Mouse (Mus musculus) right cerebral cortex, adult 2 months (tissue): ENCODE results near the gene Tcf20.

Source experiments
- DNase-seq, 2 experiments: peaks; one replicate each; pipeline ENCODE4 v3.0.0; 2021 to 2022; ENCODE audit warnings: low spot score in 2 of 2

Gene Tcf20

DNA sequence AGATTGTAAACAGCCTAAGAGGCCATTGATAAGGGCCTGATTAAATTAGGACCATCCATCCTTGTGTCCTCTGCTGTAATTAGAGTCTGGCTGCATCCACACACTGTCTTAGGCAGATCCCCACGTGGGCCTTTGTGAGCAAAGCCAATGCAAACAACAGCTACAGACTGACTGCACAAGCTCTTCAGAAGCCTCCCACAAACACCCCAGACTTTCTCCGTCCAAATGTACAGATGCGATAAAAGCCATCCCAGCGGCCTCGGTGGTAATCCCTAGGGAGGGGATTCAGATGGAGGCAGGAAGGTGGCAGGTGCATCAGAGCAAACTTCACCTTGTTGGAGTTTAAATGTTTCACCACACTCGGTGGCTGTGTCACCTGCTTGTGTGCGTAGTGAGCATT lies 7.6 kb upstream of the Tcf20 start:
- peak; percentile 44 to 69 for DNase-seq

DNA sequence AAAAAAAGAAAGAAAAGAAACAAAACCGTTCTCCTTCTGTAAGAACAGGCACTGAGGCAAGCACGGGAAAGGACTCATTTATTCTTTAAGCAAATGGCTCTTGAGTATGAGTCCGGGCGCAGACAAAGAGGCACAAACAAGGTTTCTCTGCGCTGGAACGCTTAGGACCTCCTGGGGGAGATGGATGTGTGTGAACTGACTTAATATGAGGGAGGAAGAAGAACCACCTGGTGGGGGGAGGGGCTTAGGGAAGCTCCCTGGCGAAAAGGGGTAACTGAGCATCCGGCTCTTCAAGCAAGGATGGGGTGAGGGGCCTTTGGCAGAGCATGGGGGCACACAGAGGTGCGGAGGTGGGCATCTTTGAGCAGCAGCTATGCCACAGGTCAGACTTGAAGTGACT lies 5.2 kb upstream of the Tcf20 start:
- no peak for DNase-seq

DNA sequence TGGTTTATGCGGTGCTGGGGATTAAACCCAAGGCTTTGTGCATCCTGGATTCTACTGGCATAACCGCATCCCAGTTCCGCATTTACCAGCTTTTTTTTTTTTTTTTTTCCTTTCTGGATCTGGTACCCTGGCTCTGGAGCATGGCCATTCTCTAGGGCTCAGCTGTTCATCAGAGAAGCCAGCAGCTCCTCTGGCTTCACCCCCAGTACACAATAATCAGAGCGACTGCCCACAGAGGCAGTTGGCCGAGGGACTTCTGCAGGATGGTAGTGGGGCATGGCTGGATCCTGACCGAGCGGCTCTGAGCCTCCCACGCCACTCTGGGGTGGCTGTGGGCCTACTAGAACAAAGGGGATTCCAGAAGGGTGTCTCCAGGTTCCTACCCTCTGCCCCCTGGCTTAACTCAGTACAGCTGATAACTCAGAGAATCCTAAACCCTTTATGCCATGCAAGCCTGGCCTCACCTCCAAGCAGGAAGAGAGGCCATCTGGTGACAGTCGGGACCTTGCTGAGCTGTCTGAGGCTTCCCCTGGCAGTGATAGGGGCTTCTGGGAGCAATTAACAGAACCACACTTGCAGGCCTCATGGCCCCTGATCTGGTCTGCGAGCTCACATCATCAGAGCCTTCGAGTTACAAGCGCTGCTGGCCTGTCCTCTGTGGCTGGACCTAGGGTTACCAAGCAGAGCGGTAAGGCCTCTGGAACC lies 4.6 kb upstream of the Tcf20 start:
- DNase-seq: no peak

DNA sequence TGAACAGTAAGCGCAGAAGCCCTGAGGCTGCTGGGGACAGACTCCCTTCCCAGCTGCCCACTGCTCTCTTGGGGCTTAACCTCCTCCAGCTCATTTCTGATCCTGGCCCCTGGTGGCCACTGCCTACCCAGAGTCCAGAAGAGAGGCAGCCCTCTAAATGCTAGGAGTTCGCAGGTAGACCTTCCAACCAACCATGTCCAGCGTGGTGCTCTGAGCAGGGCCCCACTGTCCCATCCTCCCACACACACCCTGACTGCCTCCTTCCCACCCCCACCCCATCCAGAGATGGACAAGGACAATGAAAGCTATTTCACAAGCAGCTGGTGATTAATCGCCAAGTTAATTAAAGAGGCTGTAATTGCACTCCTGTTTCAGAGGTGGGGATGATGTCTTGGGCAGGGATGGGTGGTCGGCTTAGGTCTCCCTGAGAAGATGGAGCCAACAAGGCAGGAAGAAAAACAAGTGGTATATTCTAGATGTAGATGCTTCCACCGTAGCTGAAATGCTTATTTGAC lies 1.6 kb upstream of the Tcf20 start:
- no peak for DNase-seq

DNA sequence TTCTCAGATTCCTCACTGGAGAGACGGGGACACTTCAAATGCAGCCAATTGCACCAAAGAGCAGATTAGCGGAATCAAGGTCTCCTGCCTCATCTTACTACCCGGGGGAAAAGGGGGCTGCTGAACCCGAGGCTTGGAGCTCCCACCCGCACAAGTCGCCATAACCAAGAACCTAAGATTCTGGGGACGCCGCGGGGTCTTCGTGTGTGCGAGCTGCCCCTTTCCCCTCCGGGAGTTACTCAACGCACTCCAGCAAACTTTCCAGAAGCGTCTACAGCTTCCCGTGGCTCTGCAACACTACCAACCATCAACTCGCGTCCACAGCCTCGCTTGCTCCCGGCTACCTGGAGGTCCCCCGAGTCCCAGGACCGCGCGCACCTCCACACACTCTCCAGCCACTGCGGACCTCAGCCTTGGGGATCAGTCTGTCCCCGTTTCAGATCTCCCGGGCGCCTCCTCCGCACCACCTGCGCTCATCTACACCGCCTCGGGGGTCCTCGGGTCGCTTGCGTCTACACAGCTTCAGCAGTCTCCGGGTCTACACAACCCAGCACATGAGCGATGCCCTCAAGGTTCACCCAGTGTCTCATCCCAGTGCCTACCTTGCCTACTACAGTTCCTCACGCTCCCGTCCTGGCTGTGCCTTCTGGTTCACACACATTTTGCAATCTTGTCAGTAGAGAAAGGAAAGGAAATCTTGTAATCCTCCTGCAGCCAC lies 499 bp downstream of the Tcf20 start:
- DNase-seq: peak; percentile 31 to 35

DNA sequence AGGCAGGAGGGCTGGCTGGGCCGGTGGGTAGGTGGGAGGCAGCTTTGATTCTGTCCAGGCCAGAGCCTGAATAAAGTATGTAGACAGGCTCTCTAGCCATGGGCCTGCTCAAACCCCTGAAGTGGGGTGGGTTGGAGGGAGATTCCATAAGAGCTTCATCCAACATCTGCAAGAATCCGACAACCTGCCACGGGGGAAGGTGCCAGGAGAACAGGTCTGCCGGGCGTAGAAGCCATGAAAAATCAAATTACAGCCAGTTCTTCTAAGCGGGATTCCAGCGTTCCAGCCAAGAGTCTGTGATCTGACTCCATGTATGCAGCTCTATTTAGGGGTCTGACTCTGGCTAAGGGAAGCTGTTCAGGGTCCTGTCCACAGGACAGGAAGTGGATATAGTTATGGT lies 3.1 kb downstream of the Tcf20 start:
- no peak for DNase-seq

DNA sequence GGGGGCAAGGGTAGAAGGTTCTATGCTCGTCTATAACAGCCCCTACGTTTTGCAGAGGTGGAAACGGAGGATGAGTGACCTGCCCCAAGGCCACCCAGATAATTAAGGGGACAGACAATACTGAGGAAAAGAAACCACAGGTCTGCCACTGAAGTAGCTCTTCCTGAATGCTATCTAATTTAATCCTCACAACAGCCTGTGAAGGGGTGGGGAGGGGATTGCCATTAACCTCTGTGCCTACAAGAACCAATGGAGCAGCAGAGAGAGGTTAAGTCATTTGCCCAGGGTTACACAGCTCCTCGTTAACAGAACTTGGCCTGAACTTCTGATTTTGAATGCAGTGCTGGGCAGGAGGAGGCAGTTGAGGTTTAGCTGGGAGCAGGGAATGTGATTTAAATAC lies 3.6 kb downstream of the Tcf20 start:
- no peak for DNase-seq

DNA sequence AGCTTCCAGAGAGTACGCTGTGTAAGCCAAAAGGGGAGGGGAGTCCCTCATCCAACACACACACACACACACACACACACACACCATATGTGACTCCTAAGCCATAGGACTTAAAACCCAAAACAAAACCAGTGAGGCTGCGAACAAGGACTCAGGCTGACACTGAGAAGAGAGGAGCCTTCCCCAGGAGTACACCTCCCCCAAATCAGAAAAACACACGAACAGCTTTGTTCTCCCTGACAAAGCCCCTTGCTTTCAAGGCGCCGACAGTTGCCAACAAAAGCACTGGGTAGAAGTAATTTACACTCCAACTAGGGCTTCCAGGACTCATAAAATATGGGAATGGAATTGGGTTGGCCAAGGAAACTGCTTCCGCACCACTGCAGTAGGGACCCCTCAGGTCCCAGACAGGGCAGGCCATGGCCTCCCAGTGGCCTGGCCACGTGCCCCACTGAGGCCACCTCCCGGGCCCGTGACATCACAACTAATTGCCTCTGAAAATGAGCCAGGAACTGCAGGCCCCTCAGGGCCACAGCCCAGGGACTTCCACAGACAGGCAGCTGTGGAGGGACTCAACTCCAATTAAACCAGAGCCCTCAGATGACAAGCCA lies 4.2 kb downstream of the Tcf20 start:
- DNase-seq: no peak

DNA sequence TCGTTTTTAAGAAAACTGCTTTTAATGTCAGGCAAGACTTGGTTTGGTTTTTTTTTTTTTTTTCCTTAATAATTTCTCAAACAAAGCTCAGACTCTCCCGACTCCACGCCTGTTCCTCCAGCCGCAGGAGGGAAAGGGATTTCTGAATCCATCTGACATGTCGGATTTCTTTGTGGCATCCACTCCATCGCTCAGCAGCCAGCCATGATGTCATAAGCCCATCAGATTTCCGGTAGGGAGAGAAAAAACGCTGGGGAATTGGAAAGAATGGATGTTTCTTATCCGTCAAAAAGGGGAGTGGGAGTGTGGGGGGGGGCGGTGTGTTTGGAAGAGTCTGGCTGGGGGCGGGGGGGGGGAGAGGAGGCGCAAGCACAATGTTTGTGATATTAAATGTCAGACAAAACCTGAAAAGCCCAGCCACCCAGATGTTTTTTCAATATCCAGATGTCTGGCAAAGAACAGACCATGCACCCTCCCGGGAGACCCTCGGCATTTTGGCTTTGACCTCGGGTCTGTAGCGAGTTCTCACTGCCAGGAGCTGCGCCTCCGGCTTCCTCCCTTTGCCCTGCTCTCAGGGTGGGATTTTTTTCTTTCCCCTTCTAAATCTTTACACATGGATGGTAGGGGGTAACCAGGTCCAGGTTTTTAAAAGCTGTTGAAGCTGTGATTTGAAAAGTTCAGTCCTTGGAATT lies 4.8 kb downstream of the Tcf20 start:
- DNase-seq: no peak

DNA sequence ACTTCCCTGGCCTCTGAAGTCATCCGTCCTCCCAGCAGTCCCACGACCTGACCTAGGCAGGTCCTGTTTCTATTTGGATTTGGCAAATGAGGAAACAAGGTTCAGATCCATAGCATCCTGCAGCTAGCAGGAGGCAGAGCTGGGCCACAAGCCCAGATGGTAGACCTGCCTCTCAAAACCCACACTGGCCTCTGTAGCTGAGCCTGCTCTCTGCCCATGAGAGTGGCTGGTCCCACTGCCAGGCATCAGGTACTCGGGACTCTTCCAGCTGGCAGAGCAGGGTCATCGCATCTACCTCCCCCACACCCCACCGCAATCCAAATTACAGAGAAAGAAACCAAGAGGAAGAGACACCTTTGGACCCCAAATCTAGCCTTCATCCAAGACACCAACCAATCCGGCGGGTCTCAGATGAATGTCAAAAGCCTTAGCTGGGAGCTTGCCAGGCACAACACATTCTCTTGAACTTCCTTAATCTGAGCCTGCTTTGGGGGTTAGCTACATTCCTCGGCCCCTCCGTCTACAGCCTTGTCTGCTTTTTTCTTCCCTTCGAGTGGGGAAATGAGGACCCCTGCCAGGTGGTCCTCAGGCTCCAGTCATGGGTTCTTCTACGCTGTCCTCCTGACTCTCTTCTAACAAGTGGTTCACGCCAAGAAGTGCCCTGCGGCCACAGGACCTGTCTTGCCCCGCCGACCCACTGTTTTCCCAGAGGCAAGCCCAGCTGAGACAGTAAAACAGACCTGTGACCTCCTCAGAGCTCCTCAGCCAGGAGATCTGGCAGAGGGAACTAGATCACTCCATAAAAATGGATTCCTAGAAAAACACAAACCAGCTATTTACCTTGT lies 5.8 kb downstream of the Tcf20 start:
- DNase-seq: no peak

DNA sequence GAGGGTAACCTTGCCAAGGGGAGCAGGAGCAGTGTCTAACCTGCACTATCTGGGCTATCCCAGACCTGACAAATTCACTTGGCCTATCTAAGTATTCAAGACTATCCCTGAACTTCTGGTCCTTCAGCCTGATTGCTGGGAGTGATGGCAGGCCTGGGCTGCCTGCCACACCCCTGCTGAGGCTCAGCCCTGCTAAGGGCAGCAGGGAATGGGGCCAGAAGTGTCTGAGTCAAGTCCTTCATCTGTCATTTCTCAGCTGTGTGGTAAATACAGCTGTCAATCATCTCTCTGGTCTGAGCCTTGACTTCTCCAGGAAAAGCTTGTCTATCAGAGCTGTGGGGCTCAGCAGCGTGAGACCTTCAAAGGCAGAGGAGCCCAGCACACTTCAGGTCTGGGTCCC lies 8.1 kb downstream of the Tcf20 start:
- no peak for DNase-seq

DNA sequence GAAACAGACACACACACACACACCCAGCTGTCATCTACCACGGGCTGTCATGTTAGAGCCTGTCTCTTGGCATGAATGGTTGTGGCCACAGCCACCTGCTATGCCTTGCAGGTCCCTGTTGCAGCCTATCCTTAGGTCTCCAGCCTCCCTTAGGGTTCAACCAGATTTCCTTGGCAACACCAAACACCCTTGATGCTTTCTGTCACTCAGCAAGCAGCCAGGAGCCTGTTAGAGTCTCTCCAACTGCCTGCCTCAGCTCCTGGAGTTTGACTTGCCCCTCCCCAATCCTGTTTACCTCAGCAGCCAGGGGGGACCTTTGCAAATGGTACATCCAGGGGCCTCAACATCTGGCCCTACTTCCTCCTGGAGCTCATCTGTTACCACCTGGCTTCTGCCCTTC lies 13.2 kb downstream of the Tcf20 start:
- no peak for DNase-seq

DNA sequence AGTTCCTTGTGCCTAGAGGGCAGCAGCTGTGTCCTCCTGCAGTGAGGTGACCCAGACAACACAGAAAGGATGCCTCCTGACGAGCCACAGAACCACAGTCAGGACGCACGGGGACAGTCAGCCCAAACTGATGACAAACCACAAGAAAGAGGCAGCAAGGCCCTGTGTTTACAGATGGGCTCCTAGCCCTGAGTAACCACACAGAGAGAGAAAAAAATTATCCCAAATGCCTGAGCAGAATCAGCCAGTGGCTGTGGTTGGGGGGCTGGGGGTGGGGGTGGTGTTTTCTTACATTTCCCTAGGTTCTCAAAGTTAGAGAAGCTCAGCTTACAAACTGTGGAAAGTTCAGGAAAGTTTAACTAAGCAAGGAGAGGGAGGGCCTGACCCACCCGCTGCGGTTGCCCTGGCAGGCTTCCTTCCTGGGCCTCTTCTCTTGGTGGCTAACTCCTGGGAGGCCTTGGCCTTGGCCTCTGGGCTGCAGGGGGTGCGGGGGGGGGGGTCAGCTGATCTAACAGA lies 18.4 kb downstream of the Tcf20 start:
- no peak for DNase-seq

DNA sequence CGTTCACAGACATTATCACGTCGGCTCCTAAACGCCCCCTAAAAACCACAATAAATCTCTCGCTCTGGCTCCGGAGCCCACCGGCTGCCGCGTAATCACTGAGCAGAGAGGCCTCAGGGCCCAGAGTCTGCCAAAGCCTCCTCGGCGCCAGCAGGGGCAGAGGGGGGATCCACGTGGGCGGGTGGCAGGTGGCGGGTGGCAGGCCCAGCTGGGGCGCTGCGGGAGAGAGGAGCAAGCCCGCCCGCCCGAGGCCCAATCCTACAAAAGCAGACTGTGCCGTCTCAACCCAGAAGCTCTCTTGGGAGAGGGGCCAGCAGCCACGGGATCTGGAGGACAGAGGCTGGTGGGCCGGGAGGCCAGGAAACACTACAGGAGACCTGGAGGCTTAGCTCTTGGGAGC lies 19.2 kb downstream of the Tcf20 start:
- DNase-seq: no peak

DNA sequence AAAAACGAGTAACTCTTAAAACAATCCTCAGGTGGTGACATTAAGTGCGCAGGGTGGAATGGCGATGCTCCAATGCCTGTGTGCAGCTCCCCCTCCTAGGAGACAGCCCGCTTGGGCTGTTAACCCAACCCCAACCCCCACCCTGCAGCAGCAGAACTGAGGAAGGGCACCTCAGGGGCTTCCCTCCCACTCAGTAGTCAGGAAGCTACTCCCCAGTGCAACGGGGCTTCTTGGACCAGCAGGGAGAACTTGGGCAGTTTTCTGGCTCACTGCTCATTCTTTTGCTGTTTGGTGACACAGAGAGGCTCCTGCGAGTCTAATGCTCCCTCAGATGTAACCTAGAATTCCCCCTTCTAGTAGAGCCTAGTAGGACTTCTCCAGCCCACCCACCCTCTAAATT lies 19.7 kb downstream of the Tcf20 start:
- DNase-seq: no peak

DNA sequence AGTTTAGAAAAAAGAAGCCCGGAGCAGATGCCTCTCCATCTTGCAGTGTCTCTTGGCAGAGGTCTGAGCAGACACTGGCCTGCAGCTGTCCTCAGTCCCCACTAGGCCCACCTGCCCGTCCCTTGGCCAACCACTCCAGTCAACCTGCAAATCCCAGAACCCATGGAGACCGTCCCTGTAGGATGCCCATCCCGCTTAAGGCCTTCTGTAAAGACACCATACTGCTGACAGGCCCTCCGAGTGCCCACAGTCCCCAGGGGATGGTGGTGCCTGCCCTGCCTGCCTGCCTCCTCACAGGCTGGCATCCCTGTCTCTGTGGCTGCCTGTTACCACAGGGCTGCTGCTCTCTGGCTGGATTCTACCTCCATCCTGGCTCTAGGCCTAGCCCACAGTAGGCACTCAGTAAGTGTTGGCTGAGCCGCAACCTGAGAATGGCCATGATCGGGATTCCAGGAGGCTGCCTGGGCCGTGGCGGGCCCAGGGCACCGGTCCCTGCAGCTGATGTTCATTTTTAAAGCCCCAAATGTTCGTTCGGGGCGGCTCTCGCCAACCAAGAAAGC lies 23.3 kb downstream of the Tcf20 start:
- DNase-seq: no peak

DNA sequence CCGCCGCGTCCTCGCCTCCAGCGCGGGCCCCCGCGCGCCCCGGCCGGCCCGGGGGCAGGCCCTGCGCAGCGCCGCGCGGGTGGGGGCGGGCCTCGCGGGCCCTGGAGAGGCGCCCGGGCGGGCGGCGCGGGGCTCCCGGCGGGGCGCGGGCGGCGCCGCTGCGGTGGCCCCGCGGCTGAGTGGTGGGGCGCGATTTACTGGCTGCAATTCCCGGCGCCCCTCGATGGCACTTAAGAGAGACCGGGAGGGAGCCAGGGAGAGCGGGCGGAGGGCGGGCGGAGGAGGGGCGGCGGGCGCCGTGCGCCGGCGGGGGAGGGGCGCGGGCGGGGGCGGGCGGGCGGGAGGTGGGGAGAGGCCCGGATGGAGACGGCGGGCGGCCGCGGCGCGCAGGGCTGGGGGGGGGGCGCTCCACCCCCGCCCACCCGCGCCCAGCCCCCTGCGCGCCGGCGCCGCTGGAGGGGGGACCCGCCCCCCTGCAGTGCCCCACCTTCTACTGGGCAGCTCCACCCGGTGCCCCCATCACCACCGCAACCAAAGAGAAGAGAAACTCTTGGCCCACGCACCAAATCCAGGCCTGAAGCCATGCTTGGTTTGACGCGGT lies 24.0 kb downstream of the Tcf20 start:
- no peak for DNase-seq

DNA sequence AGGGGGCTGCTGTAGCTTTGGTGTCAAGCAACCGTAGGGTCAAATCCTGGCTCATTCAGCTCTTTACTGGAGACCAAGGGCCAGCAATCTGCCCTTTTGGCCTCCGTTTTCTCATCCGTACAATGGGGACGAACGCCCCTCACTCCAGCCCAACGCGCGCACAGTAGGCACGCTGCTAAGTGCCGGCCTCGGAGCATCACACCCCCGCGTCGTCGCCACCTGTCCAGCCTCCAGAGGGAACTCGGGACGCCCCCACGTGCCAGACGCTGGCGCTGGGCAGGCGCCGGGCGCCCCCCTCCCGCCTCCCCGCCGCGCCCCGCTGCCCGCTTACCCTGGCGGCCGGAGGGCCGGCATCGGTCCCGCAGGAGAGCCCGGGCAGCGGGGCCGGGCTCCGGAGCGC lies 24.6 kb downstream of the Tcf20 start:
- DNase-seq: peak in 1 of 2 experiments; percentile 53

DNA sequence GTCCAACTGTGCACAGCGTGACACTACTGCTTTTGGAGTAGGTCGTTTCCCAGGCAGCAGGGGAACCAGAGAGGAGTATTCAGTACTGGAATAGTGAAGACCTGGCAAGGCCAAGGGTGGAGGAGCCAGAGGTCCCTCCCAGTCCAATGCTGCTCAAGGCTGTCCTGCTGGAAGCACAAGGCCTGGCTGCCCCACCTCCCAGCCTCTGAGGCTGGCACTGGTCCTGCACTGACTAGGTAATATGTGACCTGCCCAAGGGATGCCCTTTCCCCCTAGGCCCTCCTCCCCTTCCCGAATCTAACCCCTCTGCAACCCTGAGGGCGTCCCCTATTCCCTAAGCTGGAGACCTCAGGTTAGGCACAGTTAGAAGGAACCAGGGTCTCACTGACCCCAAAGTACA lies 25.1 kb downstream of the Tcf20 start:
- DNase-seq: no peak

DNA sequence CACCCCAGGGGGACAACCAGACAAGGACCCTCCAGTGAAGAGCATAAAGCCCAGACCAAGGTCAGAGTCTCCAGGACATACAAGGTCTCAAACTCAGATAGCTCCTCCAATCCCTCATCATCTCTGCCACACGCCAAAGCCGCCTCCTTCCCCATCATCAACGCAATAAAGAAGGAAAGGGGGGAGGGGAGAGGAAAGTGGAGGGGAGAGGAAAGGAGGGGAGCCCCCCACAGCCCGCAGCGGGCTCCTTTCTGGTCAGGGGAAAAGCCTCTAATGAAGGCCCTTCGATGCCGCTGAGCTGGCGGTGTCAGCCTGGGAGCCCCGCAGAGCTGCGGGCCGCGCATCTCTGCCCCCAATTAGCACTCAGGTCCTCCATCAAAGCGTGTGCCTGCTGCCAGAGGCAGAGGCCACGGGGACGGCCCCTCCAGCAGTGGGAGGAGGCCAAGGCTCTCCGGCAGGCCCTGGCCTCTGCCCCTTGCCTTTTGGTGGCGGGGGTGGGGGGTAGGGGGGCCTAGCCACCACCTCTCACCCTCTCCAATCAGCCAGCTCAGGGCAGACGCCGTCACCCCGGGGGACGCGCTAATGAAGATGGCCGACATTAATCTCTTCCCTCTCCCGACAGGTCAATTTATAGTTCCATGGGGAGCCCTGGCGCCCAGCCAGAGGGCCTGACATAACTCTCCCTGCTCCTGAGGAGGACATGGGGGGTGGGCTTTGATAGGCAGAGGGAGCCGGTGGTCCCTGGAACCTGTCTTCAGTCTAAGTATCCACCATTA lies 26.7 kb downstream of the Tcf20 start:
- no peak for DNase-seq
